Mouse (Mus musculus): ENCODE measurements at regions not wholly inside any gene's neighbourhood (a gene's known extent, or its start where the extent isn't known, plus 50 kb on each side); places are given as distances from the start of the nearest gene placed in this dataset.

DNA sequence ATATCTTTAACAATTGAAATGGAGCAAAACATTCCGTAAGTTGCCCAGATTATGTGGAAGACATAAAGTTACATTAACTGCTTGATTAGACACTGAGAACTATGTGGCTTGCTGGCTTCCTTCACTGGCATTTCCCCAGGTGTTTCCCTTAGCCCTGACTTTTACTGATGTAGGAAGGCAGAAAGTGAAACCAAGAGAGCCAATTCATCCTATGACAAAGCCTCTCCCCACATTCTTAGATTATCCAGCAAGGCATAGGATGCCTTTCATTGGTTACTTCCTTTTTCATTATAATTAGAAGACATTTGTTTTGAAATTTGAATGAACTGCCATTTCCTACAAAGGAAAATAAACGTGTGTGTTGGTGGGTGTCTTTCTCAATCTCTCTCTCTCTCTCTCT lies 72.1 kb downstream of the Cdc42ep3 start:
- H3K4me1 ChIP-seq (ENCODE audit: control insufficient read depth in 2 of 2, insufficient read depth in 2 of 2, low read length in 2 of 2, poor library complexity in 1 of 2) = no peaks in the 10 kb centered on the region
- in situ Hi-C loops (cut with MboI; ENCODE audit: low sequenced_read_pairs in 2 of 2, unreplicated experiment in 2 of 2) = no loop called here
- no peak for DNase-seq (ENCODE audit: low read depth, low spot score)
- H3K9me3 ChIP-seq (ENCODE audit: control insufficient read depth, insufficient read depth, low read depth, low read length) = no peaks in the 10 kb centered on the region
- TF ChIP-seq ZC3H11A (IDR thresholded peaks at IDR 0.05; ENCODE audit: borderline replicate concordance, low read depth, low read length) (no peak), MAFK (IDR thresholded peaks at IDR 0.05; ENCODE audit: insufficient read depth, low read depth, low read length) (no peak), CHD2 (IDR thresholded peaks at IDR 0.05; ENCODE audit: low read depth, low read length) (no peak), HCFC1 (IDR thresholded peaks at IDR 0.05; ENCODE audit: borderline replicate concordance, insufficient read depth, low read length) (no peak), ZNF384 (IDR thresholded peaks at IDR 0.05; ENCODE audit: low read depth, low read length) (no peak)
- H3K4me3 ChIP-seq (ENCODE audit: insufficient read depth in 1 of 2, low read depth in 1 of 2, low read length in 2 of 2, poor library complexity in 1 of 2, severe bottlenecking in 1 of 2) = no peak overlapping the region
- no peak overlapping the region for H3K27ac ChIP-seq (ENCODE audit: insufficient read depth, low read depth, low read length, poor library complexity, severe bottlenecking)
- no peak overlapping the region for H3K9ac ChIP-seq (ENCODE audit: insufficient read depth, low read depth, low read length, poor library complexity, severe bottlenecking)
- no peaks in the 10 kb centered on the region for H3K36me3 ChIP-seq (ENCODE audit: control insufficient read depth, insufficient read depth, low read length, poor library complexity, severe bottlenecking)

- no peak overlapping the region for H3K9ac ChIP-seq (ENCODE audit: insufficient read depth, low read depth, low read length, poor library complexity, severe bottlenecking)
- no peak overlapping the region for H3K4me3 ChIP-seq (ENCODE audit: insufficient read depth in 1 of 2, low read depth in 1 of 2, low read length in 2 of 2, poor library complexity in 1 of 2, severe bottlenecking in 1 of 2)
- TF ChIP-seq ZNF384 (IDR thresholded peaks at IDR 0.05; ENCODE audit: low read depth, low read length) (no peak), MAFK (IDR thresholded peaks at IDR 0.05; ENCODE audit: insufficient read depth, low read depth, low read length) (no peak), CHD2 (IDR thresholded peaks at IDR 0.05; ENCODE audit: low read depth, low read length) (no peak), HCFC1 (IDR thresholded peaks at IDR 0.05; ENCODE audit: borderline replicate concordance, insufficient read depth, low read length) (no peak), ZC3H11A (IDR thresholded peaks at IDR 0.05; ENCODE audit: borderline replicate concordance, low read depth, low read length) (no peak)
- H3K4me1 ChIP-seq (ENCODE audit: control insufficient read depth in 2 of 2, insufficient read depth in 2 of 2, low read length in 2 of 2, poor library complexity in 1 of 2) = no peaks in the 10 kb centered on the region
- H3K9me3 ChIP-seq (ENCODE audit: control insufficient read depth, insufficient read depth, low read depth, low read length) = no peaks in the 10 kb centered on the region
- in situ Hi-C loops (cut with MboI; ENCODE audit: low sequenced_read_pairs in 2 of 2, unreplicated experiment in 2 of 2) = no loop called here
- H3K27ac ChIP-seq (ENCODE audit: insufficient read depth, low read depth, low read length, poor library complexity, severe bottlenecking) = no peak overlapping the region
- H3K36me3 ChIP-seq (ENCODE audit: control insufficient read depth, insufficient read depth, low read length, poor library complexity, severe bottlenecking) = no peaks in the 10 kb centered on the region
- DNase-seq (ENCODE audit: low read depth, low spot score) = no peak
Measured at GRCm38 (mm10) chr17:79273551-79273950, 81.3 kb downstream of the Cdc42ep3 start.

GRCm38 (mm10) chr17:79259691-79260090 lies 95.2 kb downstream of the Cdc42ep3 start:
- no peak overlapping the region for H3K4me3 ChIP-seq (ENCODE audit: insufficient read depth in 1 of 2, low read depth in 1 of 2, low read length in 2 of 2, poor library complexity in 1 of 2, severe bottlenecking in 1 of 2)
- in situ Hi-C loops (cut with MboI; ENCODE audit: low sequenced_read_pairs in 2 of 2, unreplicated experiment in 2 of 2) = no loop called here
- H3K27ac ChIP-seq (ENCODE audit: insufficient read depth, low read depth, low read length, poor library complexity, severe bottlenecking) = no peak overlapping the region
- H3K36me3 ChIP-seq (ENCODE audit: control insufficient read depth, insufficient read depth, low read length, poor library complexity, severe bottlenecking) = no peaks in the 10 kb centered on the region
- DNase-seq (ENCODE audit: low read depth, low spot score) = no peak
- no peak overlapping the region for H3K9ac ChIP-seq (ENCODE audit: insufficient read depth, low read depth, low read length, poor library complexity, severe bottlenecking)
- no peaks in the 10 kb centered on the region for H3K4me1 ChIP-seq (ENCODE audit: control insufficient read depth in 2 of 2, insufficient read depth in 2 of 2, low read length in 2 of 2, poor library complexity in 1 of 2)
- TF ChIP-seq ZC3H11A (IDR thresholded peaks at IDR 0.05; ENCODE audit: borderline replicate concordance, low read depth, low read length) (no peak), HCFC1 (IDR thresholded peaks at IDR 0.05; ENCODE audit: borderline replicate concordance, insufficient read depth, low read length) (no peak), MAFK (IDR thresholded peaks at IDR 0.05; ENCODE audit: insufficient read depth, low read depth, low read length) (no peak), CHD2 (IDR thresholded peaks at IDR 0.05; ENCODE audit: low read depth, low read length) (no peak), ZNF384 (IDR thresholded peaks at IDR 0.05; ENCODE audit: low read depth, low read length) (no peak)
- H3K9me3 ChIP-seq (ENCODE audit: control insufficient read depth, insufficient read depth, low read depth, low read length) = no peaks in the 10 kb centered on the region

GRCm38 (mm10) chr17:79246962-79247902 lies 107.7 kb downstream of the Cdc42ep3 start:
- in situ Hi-C loops (cut with MboI; ENCODE audit: low sequenced_read_pairs in 2 of 2, unreplicated experiment in 2 of 2) = no loop called here
- H3K27ac ChIP-seq (ENCODE audit: insufficient read depth, low read depth, low read length, poor library complexity, severe bottlenecking) = no peak overlapping the region
- no peak overlapping the region for H3K4me3 ChIP-seq (ENCODE audit: insufficient read depth in 1 of 2, low read depth in 1 of 2, low read length in 2 of 2, poor library complexity in 1 of 2, severe bottlenecking in 1 of 2)
- no peaks in the 10 kb centered on the region for H3K4me1 ChIP-seq (ENCODE audit: control insufficient read depth in 2 of 2, insufficient read depth in 2 of 2, low read length in 2 of 2, poor library complexity in 1 of 2)
- TF ChIP-seq HCFC1 (IDR thresholded peaks at IDR 0.05; ENCODE audit: borderline replicate concordance, insufficient read depth, low read length) (no peak), MAFK (IDR thresholded peaks at IDR 0.05; ENCODE audit: insufficient read depth, low read depth, low read length) (no peak), CHD2 (IDR thresholded peaks at IDR 0.05; ENCODE audit: low read depth, low read length) (no peak), ZNF384 (IDR thresholded peaks at IDR 0.05; ENCODE audit: low read depth, low read length) (no peak), ZC3H11A (IDR thresholded peaks at IDR 0.05; ENCODE audit: borderline replicate concordance, low read depth, low read length) (no peak)
- DNase-seq (ENCODE audit: low read depth, low spot score) = no peak
- H3K36me3 ChIP-seq (ENCODE audit: control insufficient read depth, insufficient read depth, low read length, poor library complexity, severe bottlenecking) = no peaks in the 10 kb centered on the region
- no peak overlapping the region for H3K9ac ChIP-seq (ENCODE audit: insufficient read depth, low read depth, low read length, poor library complexity, severe bottlenecking)
- H3K9me3 ChIP-seq (ENCODE audit: control insufficient read depth, insufficient read depth, low read depth, low read length) = no peaks in the 10 kb centered on the region
